Mouse (Mus musculus) lung, postnatal 36 days (tissue): Measurements from ENCODE around the gene Zdhhc13.

Experiments used
- DNase-seq: peaks from one replicate; pipeline ENCODE4 v3.0.0; 2022; ENCODE audit warnings: mixed read lengths

Zdhhc13 gene

GRCm38 (mm10) chr7:48845213-48845973 lies 56.6 kb downstream of the Zdhhc13 start:
- DNase-seq = no peak

GRCm38 (mm10) chr7:48846755-48847154 lies 58.0 kb downstream of the Zdhhc13 start:
- no peak for DNase-seq

GRCm38 (mm10) chr7:48847820-48848650 lies 59.2 kb downstream of the Zdhhc13 start, which contains the start of gene Csrp3:
Gene Csrp3 (minus strand): TSS chr7:48848033.
- DNase-seq = no peak

GRCm38 (mm10) chr7:48851529-48852104 lies 62.8 kb downstream of the Zdhhc13 start:
- no peak for DNase-seq

GRCm38 (mm10) chr7:48853496-48853895 lies 64.7 kb downstream of the Zdhhc13 start:
- DNase-seq = no peak

GRCm38 (mm10) chr7:48855461-48855860 lies 66.7 kb downstream of the Zdhhc13 start:
- no peak for DNase-seq

GRCm38 (mm10) chr7:48858257-48858656 lies 69.5 kb downstream of the Zdhhc13 start:
- no peak for DNase-seq

GRCm38 (mm10) chr7:48859362-48859761 lies 70.6 kb downstream of the Zdhhc13 start:
- DNase-seq = no peak

- DNase-seq = no peak
Measured at GRCm38 (mm10) chr7:48860948-48861347, 72.1 kb downstream of the Zdhhc13 start.

GRCm38 (mm10) chr7:48861796-48862195 lies 73.0 kb downstream of the Zdhhc13 start:
- DNase-seq = no peak

GRCm38 (mm10) chr7:48864199-48864598 lies 75.4 kb downstream of the Zdhhc13 start:
- no peak for DNase-seq

- DNase-seq = no peak
Measured at GRCm38 (mm10) chr7:48864671-48865458, 76.1 kb downstream of the Zdhhc13 start.

GRCm38 (mm10) chr7:48867576-48867975 lies 78.8 kb downstream of the Zdhhc13 start:
- no peak for DNase-seq

- DNase-seq = no peak
Measured at GRCm38 (mm10) chr7:48870144-48870543, 81.3 kb downstream of the Zdhhc13 start.

GRCm38 (mm10) chr7:48870579-48871180 lies 81.9 kb downstream of the Zdhhc13 start:
- no peak for DNase-seq

GRCm38 (mm10) chr7:48871292-48871691 lies 82.5 kb downstream of the Zdhhc13 start:
- DNase-seq = no peak

- DNase-seq = no peak
Measured at GRCm38 (mm10) chr7:48875096-48875495, 86.3 kb downstream of the Zdhhc13 start.

- DNase-seq = peak; percentile 83
Measured at GRCm38 (mm10) chr7:48876526-48876925, 87.7 kb downstream of the Zdhhc13 start.
